Mouse (Mus musculus): ENCODE results near the gene Atmin. TPM values are rescaled to one million over a fixed set of nuclear protein-coding genes. Genes with fewer than 3 reads are reported as not detected.

Gene Atmin
- polyA plus RNA-seq (2015; fragmentation: Nextera tagmentation; extraction: Ambion mirVana), result 12.1 and 13.0 TPM in 2 replicates

GRCm38 (mm10) chr8:116943161-116943554, at the start of gene Atmin:
Gene Atmin (plus strand): TSS chr8:116943393.
- 1% methylated on average over 44 of the region's 46 CpGs for WGBS
- Histone ChIP-seq H3K4me2 (peak within 1 kb of the TSS; percentile 95), H3K27me3 (no peaks in the 10 kb centered on the region), H3K4me1 (peaks cover 41% of the 10 kb centered on the region), H3K9ac (peak within 1 kb of the TSS; percentile 79), H3K4me3 (peak within 1 kb of the TSS; percentile 90), H3K9me3 (no peaks in the 10 kb centered on the region), H3K27ac (peak within 1 kb of the TSS; percentile 56), H3K36me3 (peaks cover 7% of the 10 kb centered on the region; the same call in 1 of the 2 replicates)
- peak; percentile 88 for ATAC-seq (ENCODE audit: borderline replicate concordance, extremely low read depth, low FRiP score, low TSS enrichment)

- no peak overlapping the region for H3K27ac ChIP-seq
- no peaks in the 10 kb centered on the region for H3K4me1 ChIP-seq
- WGBS, result 51% methylated on average over 11 of the region's 11 CpGs
- no peak overlapping the region for H3K9ac ChIP-seq
- no peak overlapping the region for H3K4me3 ChIP-seq
- no peak overlapping the region for H3K4me2 ChIP-seq
- ATAC-seq (ENCODE audit: borderline replicate concordance, extremely low read depth, low FRiP score, low TSS enrichment), result no peak
- no peaks in the 10 kb centered on the region for H3K27me3 ChIP-seq
- no peaks in the 10 kb centered on the region for H3K9me3 ChIP-seq
- H3K36me3 ChIP-seq, result peaks cover 10% of the 10 kb centered on the region; the same call in 1 of the 2 replicates
Measured at GRCm38 (mm10) chr8:116893938-116894337, 49.3 kb upstream of the Atmin start.

DNA sequence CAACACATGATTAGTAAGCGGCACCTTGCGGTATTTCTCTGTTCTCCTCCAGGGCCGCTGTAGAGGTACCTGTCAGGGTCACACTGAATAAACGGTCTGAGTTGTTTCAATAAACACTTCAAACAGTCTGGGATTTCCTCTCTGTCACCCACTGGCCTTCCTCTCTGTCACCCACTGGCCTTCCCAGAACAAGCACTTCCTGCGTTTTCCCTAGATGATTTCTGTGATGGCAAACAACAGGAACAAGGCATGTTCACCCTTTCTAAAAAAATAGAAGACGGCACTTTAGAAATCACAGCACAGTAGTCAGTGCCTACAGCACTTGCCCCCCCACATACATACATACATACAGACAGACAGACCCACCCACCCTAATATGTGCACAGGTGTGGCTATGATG, 47.7 kb upstream of the Atmin start:
- no peak overlapping the region for H3K4me3 ChIP-seq
- no peak overlapping the region for H3K9ac ChIP-seq
- no peaks in the 10 kb centered on the region for H3K27me3 ChIP-seq
- WGBS, result 69% methylated on average over 6 of the region's 6 CpGs
- peaks cover 5% of the 10 kb centered on the region; the same call in 1 of the 2 replicates for H3K36me3 ChIP-seq
- H3K9me3 ChIP-seq, result no peaks in the 10 kb centered on the region
- H3K4me2 ChIP-seq, result no peak overlapping the region
- H3K27ac ChIP-seq, result no peak overlapping the region
- no peaks in the 10 kb centered on the region for H3K4me1 ChIP-seq
- ATAC-seq (ENCODE audit: borderline replicate concordance, extremely low read depth, low FRiP score, low TSS enrichment), result no peak; the same call in 1 of the 2 replicates

DNA sequence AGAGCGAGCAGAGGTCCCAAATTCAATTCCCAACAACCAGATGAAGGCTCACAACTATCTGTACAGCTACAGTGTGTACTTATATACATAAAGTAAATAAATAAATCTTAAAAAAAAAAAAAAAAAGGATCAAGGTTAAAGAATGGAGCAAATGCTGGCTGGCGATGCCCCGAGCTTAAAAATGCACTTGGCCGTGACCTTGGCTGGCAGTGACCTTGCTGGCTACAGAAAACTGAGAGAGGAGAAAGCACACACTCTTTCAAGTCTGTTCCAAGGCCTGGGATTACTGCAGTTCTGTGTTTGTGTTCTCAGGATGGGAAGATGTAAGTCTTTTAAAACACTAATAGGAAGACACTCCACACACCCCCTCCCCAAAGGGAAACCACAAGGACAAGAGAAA, 38.5 kb upstream of the Atmin start:
- Histone ChIP-seq H3K36me3 (peaks cover 13% of the 10 kb centered on the region), H3K4me3 (no peak overlapping the region), H3K27me3 (no peaks in the 10 kb centered on the region), H3K9me3 (no peaks in the 10 kb centered on the region), H3K4me1 (no peaks in the 10 kb centered on the region), H3K27ac (no peak overlapping the region), H3K4me2 (no peak overlapping the region), H3K9ac (no peak overlapping the region)
- WGBS, result 92% methylated on average over 4 of the region's 4 CpGs
- no peak for ATAC-seq (ENCODE audit: borderline replicate concordance, extremely low read depth, low FRiP score, low TSS enrichment)

GRCm38 (mm10) chr8:116905252-116905651, 37.9 kb upstream of the Atmin start:
- H3K9ac ChIP-seq, result no peak overlapping the region
- H3K36me3 ChIP-seq, result peaks cover 13% of the 10 kb centered on the region
- no peak overlapping the region for H3K27ac ChIP-seq
- H3K4me1 ChIP-seq, result no peaks in the 10 kb centered on the region
- no peaks in the 10 kb centered on the region for H3K9me3 ChIP-seq
- no peak for ATAC-seq (ENCODE audit: borderline replicate concordance, extremely low read depth, low FRiP score, low TSS enrichment)
- WGBS, result 87% methylated on average over 4 of the region's 4 CpGs
- H3K4me2 ChIP-seq, result no peak overlapping the region
- H3K4me3 ChIP-seq, result no peak overlapping the region
- H3K27me3 ChIP-seq, result no peaks in the 10 kb centered on the region

- H3K27ac ChIP-seq, result no peak overlapping the region
- peaks cover 15% of the 10 kb centered on the region for H3K36me3 ChIP-seq
- no peak for ATAC-seq (ENCODE audit: borderline replicate concordance, extremely low read depth, low FRiP score, low TSS enrichment)
Measured at GRCm38 (mm10) chr8:116905836-116906235, 37.4 kb upstream of the Atmin start.

GRCm38 (mm10) chr8:116921005-116921336, 22.2 kb upstream of the Atmin start:
- 0% methylated on average over 22 of the region's 22 CpGs for WGBS
- no peaks in the 10 kb centered on the region for H3K27me3 ChIP-seq
- peak overlapping the region; percentile 90 for H3K9ac ChIP-seq
- no peaks in the 10 kb centered on the region for H3K9me3 ChIP-seq
- ATAC-seq (ENCODE audit: borderline replicate concordance, extremely low read depth, low FRiP score, low TSS enrichment), result peak; percentile 56
- H3K4me1 ChIP-seq, result peaks cover 18% of the 10 kb centered on the region
- peaks cover 6% of the 10 kb centered on the region; the same call in 1 of the 2 replicates for H3K36me3 ChIP-seq
- H3K4me3 ChIP-seq, result peak overlapping the region; percentile 85
- H3K27ac ChIP-seq, result peak overlapping the region; percentile 91
- H3K4me2 ChIP-seq, result peak overlapping the region; percentile 72

More at GRCm38 (mm10) chr8:116905836-116906235, 37.4 kb upstream of the Atmin start:
- H3K4me1 ChIP-seq, result no peaks in the 10 kb centered on the region
- 96% methylated on average over 4 of the region's 4 CpGs for WGBS
- H3K9ac ChIP-seq, result no peak overlapping the region
- H3K4me3 ChIP-seq, result no peak overlapping the region
- no peaks in the 10 kb centered on the region for H3K27me3 ChIP-seq
- no peaks in the 10 kb centered on the region for H3K9me3 ChIP-seq
- no peak overlapping the region for H3K4me2 ChIP-seq

- H3K4me2 ChIP-seq, result peak within 1 kb of the TSS; percentile 72
- H3K9me3 ChIP-seq, result no peaks in the 10 kb centered on the region
- H3K9ac ChIP-seq, result peak within 1 kb of the TSS; percentile 90
- peak within 1 kb of the TSS; percentile 91 for H3K27ac ChIP-seq
- H3K4me3 ChIP-seq, result peak within 1 kb of the TSS; percentile 85
- peaks cover 9% of the 10 kb centered on the region; the same call in 1 of the 2 replicates for H3K36me3 ChIP-seq
- peak; percentile 96 for ATAC-seq (ENCODE audit: borderline replicate concordance, extremely low read depth, low FRiP score, low TSS enrichment)
- under 1% methylated on average over 57 of the region's 57 CpGs for WGBS
- H3K4me1 ChIP-seq, result peaks cover 18% of the 10 kb centered on the region
- no peaks in the 10 kb centered on the region for H3K27me3 ChIP-seq
Measured at GRCm38 (mm10) chr8:116921337-116922059, 21.7 kb upstream of the Atmin start, which contains the start of the genes Cmc2 and Cenpn. Gene Cmc2 (minus strand): TSS chr8:116921455. Gene Cenpn (plus strand): TSS chr8:116921730.

DNA sequence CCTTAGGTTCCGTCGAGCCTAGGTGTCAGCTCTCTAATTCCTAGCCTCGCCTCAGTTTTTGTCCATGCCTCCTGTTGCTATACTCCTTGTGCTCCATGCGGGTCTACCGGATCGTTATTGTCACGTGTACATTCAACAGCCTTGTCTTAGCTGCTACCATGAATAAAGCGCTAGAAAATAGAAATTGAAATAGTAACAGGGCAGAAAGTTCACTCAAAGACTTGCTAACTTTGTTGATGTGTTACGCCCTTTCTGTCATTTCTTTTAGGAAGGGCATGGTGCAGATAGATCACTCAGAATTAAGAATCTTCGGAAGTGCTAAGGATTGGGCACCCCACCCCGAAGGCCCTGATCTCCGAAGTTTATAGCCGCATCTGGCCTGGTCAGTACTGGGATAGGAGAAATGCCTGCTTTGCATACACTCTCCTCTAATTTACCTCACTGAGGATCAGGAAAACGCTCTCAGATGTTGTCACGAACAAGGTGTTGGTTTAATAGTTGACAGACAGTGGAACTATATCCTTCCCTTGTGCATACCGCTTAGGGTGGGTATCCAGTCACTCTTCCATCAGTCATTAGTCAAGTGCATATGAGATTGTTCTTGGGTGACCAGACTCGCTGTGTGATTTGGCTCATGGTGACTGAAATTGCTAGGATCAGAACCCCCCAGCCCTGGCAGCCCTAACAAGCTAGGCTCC, 21.0 kb upstream of the Atmin start:
- H3K4me1 ChIP-seq, result peaks cover 18% of the 10 kb centered on the region
- no peaks in the 10 kb centered on the region for H3K27me3 ChIP-seq
- H3K27ac ChIP-seq, result peak overlapping the region; percentile 91; the same call in 1 of the 2 replicates
- no peak for ATAC-seq (ENCODE audit: borderline replicate concordance, extremely low read depth, low FRiP score, low TSS enrichment)
- peak overlapping the region; percentile 72 for H3K4me2 ChIP-seq
- H3K4me3 ChIP-seq, result peak overlapping the region; percentile 85
- no peaks in the 10 kb centered on the region for H3K9me3 ChIP-seq
- H3K9ac ChIP-seq, result peak overlapping the region; percentile 90
- H3K36me3 ChIP-seq, result peaks cover 15% of the 10 kb centered on the region
- WGBS, result 28% methylated on average over 17 of the region's 17 CpGs

DNA sequence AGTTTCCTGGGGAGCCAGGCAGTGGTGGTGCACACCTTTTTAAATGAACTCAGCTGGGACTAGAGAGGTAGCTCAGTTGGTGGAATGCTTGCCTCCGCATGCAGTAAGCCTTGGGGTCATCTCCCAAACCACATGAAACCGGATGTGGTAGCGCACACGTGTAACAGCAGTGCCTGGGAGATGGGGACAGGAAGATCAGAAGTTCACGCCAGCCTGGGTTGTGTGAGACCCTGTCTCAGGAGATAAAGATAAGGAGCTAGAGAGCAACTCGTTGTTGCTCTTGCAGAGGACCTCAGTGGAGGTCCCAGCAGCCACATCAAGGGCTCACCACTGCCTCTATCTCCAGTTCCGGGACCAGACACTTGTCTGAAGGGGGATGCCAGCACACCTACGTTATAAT, 19.7 kb upstream of the Atmin start:
- ATAC-seq (ENCODE audit: borderline replicate concordance, extremely low read depth, low FRiP score, low TSS enrichment), result no peak
- Histone ChIP-seq H3K4me1 (peaks cover 18% of the 10 kb centered on the region), H3K4me3 (no peak overlapping the region), H3K27ac (no peak overlapping the region), H3K4me2 (no peak overlapping the region), H3K9me3 (no peaks in the 10 kb centered on the region), H3K27me3 (no peaks in the 10 kb centered on the region), H3K9ac (no peak overlapping the region), H3K36me3 (peaks cover 28% of the 10 kb centered on the region)
- 81% methylated on average over 8 of the region's 8 CpGs for WGBS

DNA sequence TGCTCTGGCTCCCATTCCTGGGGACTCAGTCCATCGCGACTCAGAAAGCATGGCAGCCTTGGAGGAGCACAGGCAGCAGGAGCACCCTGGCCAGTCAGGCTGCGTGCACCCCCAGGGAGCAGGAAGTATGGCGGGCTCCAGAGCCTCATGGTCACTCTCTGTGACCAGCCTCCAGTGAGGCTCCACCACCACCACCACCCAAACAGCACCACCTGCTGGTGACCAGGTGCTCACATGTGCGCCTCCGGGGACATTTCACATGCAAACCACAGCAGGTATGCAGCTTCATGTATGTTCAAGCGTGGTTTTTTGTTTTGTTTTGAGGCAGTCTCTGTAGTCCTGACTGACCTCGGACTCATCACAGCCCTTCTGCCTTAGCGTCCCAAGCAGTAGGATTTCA, 15.3 kb upstream of the Atmin start:
- Histone ChIP-seq H3K27ac (no peak overlapping the region), H3K36me3 (peaks cover 55% of the 10 kb centered on the region), H3K4me3 (no peak overlapping the region), H3K4me1 (0 out of 2 replicates have a peak, but pooled peaks cover 1% of the 10 kb centered on the region), H3K9me3 (no peaks in the 10 kb centered on the region), H3K27me3 (no peaks in the 10 kb centered on the region), H3K4me2 (no peak overlapping the region), H3K9ac (no peak overlapping the region)
- WGBS, result 80% methylated on average over 9 of the region's 9 CpGs
- ATAC-seq (ENCODE audit: borderline replicate concordance, extremely low read depth, low FRiP score, low TSS enrichment), result peak; percentile 33; the same call in 1 of the 2 replicates

GRCm38 (mm10) chr8:116928588-116928987, 14.6 kb upstream of the Atmin start:
- Histone ChIP-seq H3K27ac (no peak overlapping the region), H3K4me3 (no peak overlapping the region), H3K4me1 (no peaks in the 10 kb centered on the region), H3K9ac (no peak overlapping the region), H3K36me3 (peaks cover 62% of the 10 kb centered on the region), H3K9me3 (no peaks in the 10 kb centered on the region), H3K4me2 (no peak overlapping the region), H3K27me3 (no peaks in the 10 kb centered on the region)
- WGBS, result 85% methylated on average over 5 of the region's 5 CpGs
- no peak for ATAC-seq (ENCODE audit: borderline replicate concordance, extremely low read depth, low FRiP score, low TSS enrichment)

All from lung, embryonic 15.5 days (tissue).